Mouse (Mus musculus): Measurements from ENCODE around the gene Oprd1.

DNA sequence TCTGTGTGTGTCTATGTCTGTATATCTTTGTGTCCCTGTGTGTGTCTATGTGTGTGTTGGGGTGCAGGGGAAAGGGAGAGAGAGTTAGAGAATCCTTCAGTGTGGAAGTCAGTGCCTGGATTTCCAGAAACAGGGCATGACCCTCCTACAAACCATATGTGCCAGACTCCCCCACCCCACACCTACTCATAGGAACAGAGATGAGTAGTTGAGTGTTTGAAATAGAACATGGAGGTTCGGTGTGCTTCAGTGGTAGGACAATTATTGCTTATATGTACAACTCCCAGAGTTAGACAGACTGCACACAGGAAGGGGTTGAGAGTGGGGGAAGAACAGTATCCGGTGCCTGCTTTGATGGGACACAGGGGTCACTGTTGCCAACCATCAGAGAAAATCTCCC lies 14.2 kb downstream of the Oprd1 start:
- TF ChIP-seq POLR2A (IDR thresholded peaks at IDR 0.05; ENCODE audit: insufficient read depth, low read depth, low read length) (no peak), CTCF (IDR thresholded peaks at IDR 0.05; ENCODE audit: insufficient read depth, low read depth, low read length) (no peak)
